Mouse (Mus musculus) activated CD4-positive, CD25-positive, alpha-beta regulatory T cell, adult 4 months (primary cell): ENCODE results near the gene Crispld2. TPM values are rescaled to one million over a fixed set of nuclear protein-coding genes. Genes with fewer than 3 reads are reported as not detected.

Experiments used
- ATAC-seq: one replicate; pipeline ENCODE4 v1.8.0; 2017
- polyA plus RNA-seq, 2 experiments: library from polyadenylated mRNA; unstranded; fragments of 100-300 nt; shearing (Covaris generic); gene quantifications; one replicate each; pipeline ENCODE4 v1.2.1; 2017

Crispld2 gene
- polyA plus RNA-seq: not detected

GRCm38 (mm10) chr8:119992249-119992648 is at the start of gene Crispld2:
TSS of gene Crispld2 (plus strand) at chr8:119992438.
- no peak for ATAC-seq

- ATAC-seq: no peak
Measured at GRCm38 (mm10) chr8:119943616-119944015, 48.6 kb upstream of the Crispld2 start.

- ATAC-seq: peak; percentile 28
Measured at GRCm38 (mm10) chr8:119944096-119944811, 48.0 kb upstream of the Crispld2 start.

- peak; percentile 57 for ATAC-seq
Measured at GRCm38 (mm10) chr8:119946326-119946865, 45.8 kb upstream of the Crispld2 start.

- peak; percentile 18 for ATAC-seq
Measured at GRCm38 (mm10) chr8:119947653-119948052, 44.6 kb upstream of the Crispld2 start.

- ATAC-seq: peak; percentile 36
Measured at GRCm38 (mm10) chr8:119948340-119948739, 43.9 kb upstream of the Crispld2 start.

- ATAC-seq: no peak
Measured at GRCm38 (mm10) chr8:119952282-119952681, 40.0 kb upstream of the Crispld2 start.

- no peak for ATAC-seq
Measured at GRCm38 (mm10) chr8:119952747-119953146, 39.5 kb upstream of the Crispld2 start.

- ATAC-seq: no peak
Measured at GRCm38 (mm10) chr8:119955333-119955732, 36.9 kb upstream of the Crispld2 start.

- no peak for ATAC-seq
Measured at GRCm38 (mm10) chr8:119958076-119958475, 34.2 kb upstream of the Crispld2 start.

GRCm38 (mm10) chr8:119960531-119961104 is 31.6 kb upstream of the Crispld2 start:
- ATAC-seq: no peak

GRCm38 (mm10) chr8:119964859-119965258 is 27.4 kb upstream of the Crispld2 start:
- no peak for ATAC-seq

- ATAC-seq: no peak
Measured at GRCm38 (mm10) chr8:119967435-119967834, 24.8 kb upstream of the Crispld2 start.

- ATAC-seq: no peak
Measured at GRCm38 (mm10) chr8:119970169-119970568, 22.1 kb upstream of the Crispld2 start.

- ATAC-seq: no peak
Measured at GRCm38 (mm10) chr8:119972558-119972957, 19.7 kb upstream of the Crispld2 start.

- ATAC-seq: no peak
Measured at GRCm38 (mm10) chr8:119978770-119979381, 13.4 kb upstream of the Crispld2 start.

- ATAC-seq: no peak
Measured at GRCm38 (mm10) chr8:119981253-119981652, 11.0 kb upstream of the Crispld2 start.

- no peak for ATAC-seq
Measured at GRCm38 (mm10) chr8:119984085-119984484, 8.2 kb upstream of the Crispld2 start.

- ATAC-seq: no peak
Measured at GRCm38 (mm10) chr8:119986174-119986573, 6.1 kb upstream of the Crispld2 start.

- no peak for ATAC-seq
Measured at GRCm38 (mm10) chr8:119988087-119988486, 4.2 kb upstream of the Crispld2 start.

- ATAC-seq: no peak
Measured at GRCm38 (mm10) chr8:119994114-119994513, 1.9 kb downstream of the Crispld2 start.

- ATAC-seq: no peak
Measured at GRCm38 (mm10) chr8:119994556-119994955, 2.3 kb downstream of the Crispld2 start.

- ATAC-seq: no peak
Measured at GRCm38 (mm10) chr8:119997266-119997665, 5.0 kb downstream of the Crispld2 start.

- no peak for ATAC-seq
Measured at GRCm38 (mm10) chr8:120000461-120000860, 8.2 kb downstream of the Crispld2 start.
